Mouse (Mus musculus) spleen, postnatal 10 days (tissue): ENCODE results near the gene Ldlrad3.

ENCODE experiments used
- DNase-seq, 2 experiments: peaks; one replicate each; pipeline ENCODE4 v3.0.0; 2021 to 2022; ENCODE audit warnings: low spot score in 2 of 2

Gene Ldlrad3

DNA sequence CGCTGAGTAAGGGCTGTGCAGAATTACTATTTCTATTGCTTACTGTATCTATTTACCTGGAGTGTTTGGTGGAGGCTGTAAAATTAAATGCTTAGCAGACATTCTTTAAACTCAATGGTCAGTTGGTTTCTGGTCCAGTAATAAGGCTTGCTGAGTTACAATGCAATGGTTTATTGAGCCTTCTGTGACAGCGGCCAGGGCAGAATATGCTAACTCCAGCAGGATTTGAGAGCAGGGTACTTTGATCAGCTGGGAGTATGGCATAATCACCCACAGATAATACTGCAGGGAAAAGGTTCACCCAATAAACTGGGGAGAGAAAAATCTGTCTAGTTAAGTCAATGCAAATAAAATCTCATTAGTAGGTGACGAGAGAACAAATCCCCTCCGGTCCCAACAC is 220.2 kb downstream of the Ldlrad3 start:
- DNase-seq, result no peak

DNA sequence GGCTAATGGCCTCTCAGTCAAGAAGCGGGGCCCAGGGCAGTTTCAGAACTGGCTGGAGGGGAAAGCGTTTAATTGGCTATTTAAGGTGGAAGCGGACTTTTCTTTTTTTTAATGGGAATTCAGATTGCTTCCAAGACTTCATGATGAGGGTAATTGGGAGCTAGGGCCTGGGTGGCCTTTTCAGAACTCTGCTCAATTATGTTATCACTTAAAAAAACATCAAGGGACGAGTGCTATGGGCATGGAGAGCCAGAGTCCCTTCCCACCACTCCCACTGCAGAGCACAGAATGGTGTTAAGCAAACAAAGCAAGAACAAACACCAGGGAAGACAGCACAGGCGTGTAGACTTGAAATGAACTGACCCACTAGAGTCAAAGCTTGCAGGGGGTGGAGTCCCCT is 220.7 kb downstream of the Ldlrad3 start:
- DNase-seq, result no peak

DNA sequence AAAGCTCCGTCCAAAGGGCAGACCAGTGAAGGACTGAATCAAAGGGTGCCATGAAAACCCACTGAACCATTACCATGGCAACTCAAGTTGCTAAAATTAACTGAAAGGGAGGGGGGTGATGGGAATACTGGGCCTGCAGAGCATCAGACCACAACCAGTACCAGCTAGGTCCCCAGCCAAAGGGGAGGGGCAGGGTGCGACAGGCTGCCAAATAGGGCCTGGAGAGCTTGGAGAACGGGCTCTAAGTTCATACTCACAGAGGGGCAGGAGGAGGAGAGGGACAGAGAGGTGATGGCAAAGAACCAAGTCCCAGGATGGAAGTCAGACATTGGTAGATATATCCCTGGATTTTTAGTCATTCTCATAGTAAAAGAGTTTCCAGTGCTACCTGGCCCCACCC is 222.8 kb downstream of the Ldlrad3 start:
- no peak for DNase-seq

DNA sequence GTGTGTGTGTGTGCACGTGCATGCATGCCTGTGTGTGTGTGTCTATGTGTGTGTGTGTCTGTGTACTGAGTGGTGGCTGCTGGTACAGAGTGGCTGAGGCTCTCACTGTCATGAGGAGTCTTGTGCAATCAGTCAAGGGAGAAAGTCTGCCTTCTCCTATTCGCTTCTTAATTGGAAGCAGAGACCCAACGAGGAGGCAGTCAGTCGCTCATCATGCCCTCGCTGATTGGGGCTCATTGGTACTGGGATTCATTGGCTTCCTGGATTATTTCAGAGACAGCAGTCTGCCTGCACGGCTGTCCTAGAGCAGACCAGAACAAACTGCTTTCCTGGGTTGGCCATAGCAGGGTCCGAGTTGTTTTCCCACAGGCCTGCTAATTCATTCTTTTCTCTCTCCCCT is 223.8 kb downstream of the Ldlrad3 start:
- no peak for DNase-seq

DNA sequence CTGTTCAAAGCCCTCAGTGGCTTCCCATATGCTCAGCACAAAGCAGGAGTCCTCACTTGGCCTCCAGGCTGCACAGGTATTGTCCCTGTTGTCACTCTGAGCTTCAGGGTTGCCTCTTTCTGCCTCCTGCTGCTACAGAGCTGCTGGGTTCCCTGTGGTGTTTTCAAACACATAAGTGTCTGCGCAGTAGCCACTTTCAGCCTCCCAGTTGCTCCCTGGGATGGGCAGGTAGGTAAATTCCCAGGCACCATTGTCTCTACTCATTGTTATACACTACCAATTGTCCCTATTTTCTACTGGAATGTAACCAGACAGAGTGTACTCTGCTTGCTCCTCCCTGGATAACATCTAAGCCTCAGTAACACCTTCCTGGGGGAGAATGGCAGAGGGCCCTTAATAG is 224.8 kb downstream of the Ldlrad3 start:
- DNase-seq, result no peak

DNA sequence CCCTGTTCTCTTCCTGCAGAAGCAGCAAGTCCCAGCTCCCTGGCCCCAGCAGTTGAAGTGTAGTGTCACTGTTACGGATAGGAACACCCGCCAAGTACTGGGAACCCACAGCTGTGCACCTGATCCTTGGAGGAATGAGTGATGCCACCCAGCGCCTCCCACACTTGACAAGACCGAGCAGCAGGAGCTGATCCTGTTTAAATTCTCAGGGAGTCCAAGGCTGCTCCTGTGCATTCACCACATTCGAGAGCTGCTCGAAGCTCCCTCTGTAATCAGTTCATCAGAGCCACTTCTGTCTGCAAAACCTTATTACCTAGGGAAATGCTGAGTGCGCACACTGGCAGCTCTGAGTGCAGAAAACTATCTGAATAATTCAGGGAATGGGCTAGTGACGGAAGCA is 225.5 kb downstream of the Ldlrad3 start:
- DNase-seq, result no peak

DNA sequence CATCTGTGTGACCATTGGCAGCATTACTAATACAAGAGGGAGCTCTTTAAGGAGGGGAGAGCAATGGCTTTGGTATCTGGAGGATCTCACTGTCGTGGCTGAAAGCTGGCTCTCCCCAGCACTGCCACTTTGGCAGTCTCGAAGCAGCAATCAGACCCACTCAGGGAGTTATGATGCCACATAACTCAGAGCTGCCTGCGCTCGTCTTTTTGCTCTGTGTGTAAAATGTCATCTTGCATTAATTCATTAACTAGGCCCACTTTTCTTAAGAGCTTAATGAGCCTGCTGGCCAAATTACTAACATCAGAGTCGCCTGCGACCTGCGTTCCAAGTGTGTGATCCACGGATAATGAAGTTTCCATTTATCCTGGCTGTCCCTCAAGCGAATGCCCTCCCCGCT is 230.1 kb downstream of the Ldlrad3 start:
- no peak for DNase-seq

DNA sequence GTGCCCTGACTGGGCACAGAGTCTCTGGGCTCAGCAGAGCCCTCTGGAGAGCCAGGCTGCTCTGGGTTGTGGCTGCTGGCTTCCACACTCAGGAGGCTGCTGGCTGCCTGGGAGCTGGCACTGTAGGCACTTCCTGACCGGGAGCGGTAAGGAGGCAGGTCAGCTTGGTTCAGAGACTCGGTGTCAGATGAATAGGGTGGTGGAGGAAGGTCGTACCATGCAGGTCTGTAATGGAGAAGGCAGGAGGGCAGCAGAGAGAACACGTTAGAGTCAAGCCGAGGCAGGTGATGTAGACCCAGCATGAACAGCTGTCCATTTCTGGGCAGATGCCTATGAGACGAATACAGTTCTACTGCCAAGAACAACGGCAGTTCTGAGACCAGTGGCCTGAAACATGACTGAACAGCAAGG is 233.2 kb downstream of the Ldlrad3 start:
- no peak for DNase-seq

DNA sequence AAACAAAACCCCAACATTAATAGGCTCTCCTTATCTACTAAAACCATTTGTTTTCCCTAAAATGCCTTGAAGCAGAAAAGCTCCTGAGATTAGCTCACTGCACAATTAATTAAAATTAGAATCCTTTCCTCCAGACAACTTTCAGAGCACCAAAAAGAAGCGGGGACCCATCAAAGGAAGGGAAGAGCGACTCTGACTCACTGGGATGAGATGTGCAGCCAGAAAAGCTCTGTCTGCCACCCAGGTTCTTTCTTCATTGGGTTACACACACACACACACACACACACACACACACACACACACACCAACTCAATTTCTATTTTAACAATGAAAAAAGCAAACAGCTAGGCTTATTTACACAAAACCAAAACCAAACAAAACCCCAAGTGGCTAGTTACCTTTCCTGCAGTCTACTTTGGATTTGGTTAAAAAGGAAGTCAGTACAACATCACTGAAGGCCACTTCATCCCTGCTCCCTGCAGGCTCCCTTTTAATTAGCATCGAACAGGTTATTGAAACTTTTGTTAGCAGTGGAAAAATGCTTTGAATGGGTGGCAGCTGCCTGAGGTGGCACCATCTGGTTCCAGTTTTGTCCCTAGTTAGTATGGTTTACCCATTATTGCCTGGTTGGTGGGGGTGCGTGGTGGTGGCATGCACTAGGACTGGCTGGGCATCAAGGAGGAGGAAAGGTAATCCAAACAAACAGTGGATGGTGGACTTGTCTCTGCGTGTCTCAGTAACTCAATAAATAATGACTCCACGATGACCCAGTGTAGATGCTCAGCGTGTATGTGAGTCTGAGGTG is 235.3 kb downstream of the Ldlrad3 start:
- DNase-seq, result no peak

DNA sequence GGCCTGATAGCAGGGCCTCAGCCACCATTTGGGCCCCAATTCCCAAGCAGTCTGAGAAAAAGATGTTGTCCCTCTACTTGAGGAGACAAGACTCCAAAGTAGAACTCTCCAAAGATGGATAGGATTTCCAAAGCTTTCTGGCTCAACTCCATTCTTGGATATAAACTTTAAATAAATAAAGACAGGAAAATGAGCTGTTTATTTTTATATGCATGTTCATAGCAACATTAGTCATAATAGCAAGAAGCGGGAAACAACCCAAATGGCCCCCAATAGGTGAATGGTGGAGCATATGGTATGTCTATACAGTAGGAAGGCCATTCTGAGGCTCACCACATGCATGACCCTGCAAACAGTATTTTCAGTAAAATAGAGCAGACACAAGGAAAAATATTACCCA is 251.2 kb downstream of the Ldlrad3 start:
- no peak for DNase-seq

DNA sequence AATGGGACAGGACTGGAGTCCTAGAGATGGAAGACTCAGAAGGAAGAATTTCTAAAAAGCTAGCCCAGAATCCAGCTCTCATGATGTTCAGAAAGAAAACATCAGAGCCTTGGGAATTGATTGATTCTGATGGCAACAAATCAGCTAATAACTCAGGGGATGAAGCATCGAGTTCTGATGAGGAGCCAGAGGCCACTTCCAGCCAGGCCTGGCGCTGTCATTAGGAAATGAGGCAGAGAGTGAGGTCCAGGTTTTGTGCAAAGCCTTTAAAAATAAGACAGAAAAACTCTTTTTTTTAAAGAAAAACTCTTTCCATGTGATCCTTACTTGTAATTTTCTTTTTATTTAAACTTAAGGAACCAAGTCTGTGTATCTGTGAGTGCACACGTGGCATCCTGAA is 252.9 kb downstream of the Ldlrad3 start:
- DNase-seq, result no peak

DNA sequence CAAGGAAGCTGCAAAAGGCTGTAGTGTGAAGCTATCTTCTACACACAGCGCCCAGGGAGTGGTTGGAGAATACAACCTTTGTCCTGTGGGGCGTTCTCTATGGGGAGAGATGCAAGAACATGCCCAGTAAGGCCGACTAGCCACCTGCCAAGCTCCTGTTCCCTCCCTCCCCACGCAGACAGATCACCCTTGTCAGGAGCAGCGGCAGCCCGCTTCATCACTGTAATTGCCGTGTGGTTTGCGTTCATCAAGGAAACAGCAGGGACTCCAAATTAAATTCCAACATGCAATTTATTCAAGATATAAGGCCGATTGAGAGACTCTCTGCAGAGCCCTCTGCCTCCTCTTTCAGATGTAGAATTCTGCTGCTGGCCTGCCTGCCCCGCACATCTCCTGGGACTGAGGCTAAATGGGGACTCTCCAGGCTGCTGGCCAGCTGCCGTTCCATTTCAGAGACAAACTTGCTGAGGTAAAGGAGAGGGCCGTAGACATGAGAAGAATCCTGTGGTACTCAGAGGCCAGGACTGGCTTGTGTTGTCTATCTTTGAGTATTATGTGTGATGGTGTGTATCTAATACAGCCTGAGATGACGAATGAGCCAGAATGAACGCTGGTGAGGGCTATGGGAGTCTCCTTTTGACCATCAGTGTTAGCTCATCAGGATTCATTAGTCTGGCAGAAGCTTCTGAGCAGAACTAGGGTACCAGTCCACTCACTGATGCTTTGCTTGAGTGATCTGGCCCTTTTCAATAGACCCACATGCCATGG is 253.8 kb downstream of the Ldlrad3 start:
- DNase-seq, result no peak

DNA sequence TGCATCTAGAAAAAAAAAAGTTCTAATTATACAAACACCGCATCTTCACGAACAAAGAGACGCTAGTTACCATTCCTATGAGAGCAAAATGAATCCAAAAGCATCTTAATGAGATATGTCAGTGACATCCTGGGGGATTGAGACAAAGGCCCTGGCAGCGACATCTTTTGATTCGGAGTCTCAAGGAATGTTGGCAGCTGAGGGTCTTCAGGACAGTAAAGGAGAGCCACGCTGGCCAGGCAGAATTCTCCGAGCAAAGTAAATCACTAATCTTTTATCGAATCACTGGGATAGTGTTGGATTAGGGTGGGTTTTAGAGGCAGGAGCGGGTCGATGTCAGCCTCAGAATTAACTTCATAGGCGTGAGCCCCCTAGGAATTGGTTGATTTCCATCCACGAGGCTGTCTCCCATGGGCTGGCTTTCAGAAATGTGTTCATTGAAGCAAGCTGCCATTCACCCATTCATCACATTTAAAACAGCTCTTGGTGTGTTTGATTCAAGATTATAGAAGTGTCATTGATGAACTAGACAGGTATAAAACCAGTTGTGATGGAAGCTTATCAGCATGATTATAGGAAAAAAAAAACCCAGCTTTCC is 260.5 kb downstream of the Ldlrad3 start:
- no peak for DNase-seq

DNA sequence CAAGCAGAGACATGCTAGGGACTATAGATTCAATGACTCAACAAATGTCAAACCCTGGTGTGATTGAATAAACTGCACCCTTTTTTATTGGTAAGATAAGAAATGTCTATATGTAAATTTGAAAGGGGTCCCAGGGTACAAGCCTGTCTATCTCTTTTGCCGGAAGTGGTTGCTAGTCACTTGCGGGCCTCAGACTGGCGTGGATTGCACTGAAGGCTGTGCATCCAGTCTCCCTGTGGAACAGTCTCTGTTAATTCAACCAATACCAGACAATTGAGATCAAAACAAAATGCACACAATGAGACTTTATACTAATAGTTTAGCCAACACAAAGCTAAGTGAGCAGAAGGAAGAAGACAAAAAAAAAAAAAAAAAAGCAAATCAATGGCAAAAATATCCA is 261.0 kb downstream of the Ldlrad3 start:
- no peak for DNase-seq

DNA sequence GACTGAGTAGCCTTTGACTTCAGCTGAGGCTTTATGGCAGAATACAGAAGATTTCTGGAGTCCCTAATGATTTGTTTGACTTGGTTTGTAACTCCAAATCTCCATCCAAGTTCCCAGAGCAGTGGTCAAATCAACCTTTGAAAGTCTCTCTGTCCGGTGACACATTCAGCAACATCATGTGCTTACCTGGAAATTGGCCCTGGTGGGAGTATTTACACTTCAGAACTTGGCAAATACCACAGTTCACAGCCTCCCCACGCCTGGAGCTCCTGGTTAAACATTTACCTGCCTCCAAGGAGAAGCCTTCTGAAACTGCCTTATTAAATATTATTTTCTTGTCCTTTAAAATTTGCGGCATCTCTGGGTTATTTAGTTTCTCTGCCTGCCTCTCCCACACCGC is 263.0 kb downstream of the Ldlrad3 start:
- no peak for DNase-seq

DNA sequence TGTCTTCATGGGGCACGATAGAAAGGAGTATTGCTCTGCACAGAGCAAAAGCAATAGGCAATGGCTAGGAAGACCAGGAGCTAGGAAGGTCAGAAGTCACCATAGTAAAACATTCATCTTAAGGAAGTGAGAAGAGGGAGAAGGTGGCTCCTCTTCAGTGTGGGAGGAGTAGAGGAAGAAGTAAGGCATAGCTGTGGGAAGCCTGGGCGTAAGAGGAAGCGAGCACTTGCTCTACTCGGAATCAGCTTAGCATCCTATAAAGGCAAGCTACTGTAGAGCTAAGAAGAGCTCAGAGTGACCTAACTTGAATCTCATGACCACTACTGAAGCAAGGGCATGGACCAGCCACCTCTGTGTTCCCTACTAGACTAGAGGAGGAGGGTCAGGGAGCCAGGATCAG is 263.9 kb downstream of the Ldlrad3 start:
- no peak for DNase-seq

DNA sequence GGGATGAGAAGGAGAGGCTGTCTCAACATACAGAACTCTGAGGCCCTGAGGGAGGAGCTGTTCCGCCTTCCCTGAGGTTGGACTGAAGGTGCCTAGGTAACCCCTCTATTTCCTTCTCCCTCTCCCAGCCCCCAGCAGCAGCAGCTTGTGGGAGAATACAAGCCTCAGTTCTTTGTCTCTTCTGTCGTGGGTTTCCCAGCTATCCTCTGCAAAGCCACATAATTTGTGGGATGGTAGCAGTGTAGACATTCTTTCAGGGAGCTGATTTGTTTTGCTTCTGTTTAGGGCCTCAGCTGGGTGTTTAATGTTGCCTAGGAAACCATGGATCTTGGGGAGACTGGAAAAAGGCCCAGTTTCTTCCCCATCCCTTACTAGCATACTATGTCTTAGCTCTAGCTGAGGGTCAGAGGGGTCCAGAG is 266.0 kb downstream of the Ldlrad3 start:
- no peak for DNase-seq

DNA sequence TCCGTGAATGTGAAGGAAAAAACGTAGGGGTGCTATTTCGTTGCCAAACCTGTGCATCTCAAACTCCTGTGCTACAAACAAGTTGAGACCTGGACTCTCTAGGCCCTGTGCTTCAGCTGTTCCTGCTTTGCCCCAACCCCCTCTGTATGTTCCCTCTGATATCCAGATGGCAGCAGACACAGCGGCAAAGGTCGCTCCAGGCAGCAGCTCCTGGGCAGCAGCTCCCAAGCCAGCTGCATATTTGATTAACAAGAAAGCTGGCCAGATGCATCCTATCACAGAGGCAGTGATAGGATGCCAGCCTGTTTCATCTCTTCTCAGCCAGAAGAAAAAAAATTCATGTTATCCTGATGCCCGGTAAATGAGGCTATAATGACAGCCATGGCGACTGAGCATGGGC is 267.7 kb downstream of the Ldlrad3 start:
- DNase-seq, result no peak

DNA sequence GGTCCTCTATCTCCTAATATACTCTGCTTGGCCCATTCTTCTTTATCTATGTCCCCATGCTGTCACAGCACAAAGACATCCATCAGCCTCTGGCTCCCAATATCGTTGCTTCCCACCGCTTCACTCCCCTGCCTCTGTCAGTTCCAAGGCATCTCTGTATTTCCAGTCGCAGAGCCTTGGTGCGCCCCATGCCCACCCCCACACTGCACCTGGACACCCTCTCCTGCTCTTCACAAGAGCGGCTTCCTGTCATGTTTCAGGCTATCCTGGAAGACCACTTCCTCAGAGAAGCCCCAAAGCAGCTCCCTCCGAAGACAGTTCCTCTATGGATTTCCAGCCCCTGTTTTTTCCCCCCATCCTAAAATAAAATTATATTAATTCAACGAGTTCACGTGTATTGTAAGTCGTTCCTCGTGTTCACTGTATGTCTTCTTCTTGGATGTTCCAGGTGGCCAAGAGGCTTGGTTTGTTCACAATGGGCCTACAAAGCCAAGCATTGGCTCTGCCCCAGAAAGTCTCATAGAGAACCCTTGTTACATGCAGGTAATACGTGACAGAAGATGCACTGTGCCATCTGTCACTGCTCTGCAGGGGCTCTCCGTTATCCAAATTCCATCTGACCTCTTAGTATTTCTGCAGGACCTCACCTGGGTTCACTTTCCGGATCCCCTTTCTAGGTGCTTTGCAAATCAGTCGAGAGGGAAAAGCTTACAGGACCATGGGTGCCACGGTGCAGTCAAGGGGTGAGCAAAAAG is 276.7 kb downstream of the Ldlrad3 start:
- DNase-seq, result no peak

DNA sequence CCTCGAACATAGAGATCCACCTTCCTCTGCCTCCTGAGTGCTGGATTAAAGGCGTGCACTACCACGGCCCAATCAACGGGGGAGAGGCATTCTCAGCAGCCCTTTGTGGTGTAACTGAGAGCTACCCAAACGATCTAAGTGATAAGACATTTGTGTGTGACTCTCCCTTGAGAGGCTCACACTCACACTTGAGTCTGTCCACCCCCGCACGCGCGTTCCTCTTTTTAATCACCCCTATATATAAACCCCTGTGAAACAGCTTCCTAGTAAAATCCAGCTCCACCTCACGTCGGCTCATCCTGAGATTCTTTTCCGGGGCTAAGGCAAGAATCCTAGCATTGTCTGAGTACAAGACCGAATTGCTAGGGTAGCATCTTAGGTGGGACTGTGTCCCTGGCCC is 277.4 kb downstream of the Ldlrad3 start:
- no peak for DNase-seq

DNA sequence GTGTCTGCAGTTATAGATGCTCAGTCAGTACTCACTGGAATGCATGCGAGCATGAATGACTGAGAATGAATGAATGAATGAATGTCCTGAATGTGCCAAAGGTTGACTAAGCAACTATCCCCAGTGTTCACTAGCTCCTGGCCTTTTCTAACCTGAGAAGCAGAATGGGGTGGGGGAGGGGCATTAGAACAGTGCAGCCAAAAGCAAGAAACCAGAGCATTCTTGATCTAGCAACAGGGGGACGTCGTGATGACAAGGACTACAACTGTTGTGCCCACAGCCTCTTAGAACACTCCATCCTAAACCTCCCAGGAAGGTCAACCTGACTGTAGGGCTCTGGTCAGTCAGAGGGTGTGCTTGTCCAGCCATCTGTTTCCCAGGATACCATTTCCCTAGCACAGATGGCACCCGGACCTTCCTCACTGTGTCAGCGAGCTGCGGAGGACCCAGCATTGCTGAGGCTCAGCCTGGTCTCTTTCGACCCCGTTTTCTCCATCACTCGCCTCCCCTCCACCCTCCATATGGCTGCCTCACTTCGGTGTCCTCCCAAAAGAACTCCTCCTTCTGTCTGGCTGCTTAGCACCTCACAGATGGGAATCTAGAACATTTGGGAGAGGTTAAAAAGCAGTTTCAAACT is 278.7 kb downstream of the Ldlrad3 start:
- no peak for DNase-seq

DNA sequence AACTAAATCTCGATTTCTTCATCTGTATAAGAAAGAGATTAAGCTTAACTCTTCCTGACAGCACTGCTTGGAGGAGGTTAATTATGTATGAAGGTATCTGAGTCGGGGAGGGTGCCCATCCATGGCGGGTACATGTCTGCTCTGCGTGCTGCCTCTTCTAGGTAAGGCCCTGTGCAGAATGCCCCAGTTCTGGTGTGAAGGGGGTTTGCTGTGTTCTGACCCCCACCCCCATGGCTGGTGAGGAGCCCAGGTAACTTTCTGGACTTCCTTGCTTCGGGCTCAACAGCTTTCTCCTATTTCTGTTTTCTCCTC is 279.9 kb downstream of the Ldlrad3 start:
- no peak for DNase-seq
